Mouse (Mus musculus): ENCODE results near the gene Elp5.
"Not testable (repeated sequence)": the region's sequence is repeated elsewhere in the genome, so short reads cannot be mapped to it uniquely, and the experiment has no call there.

The Elp5 gene

DNA sequence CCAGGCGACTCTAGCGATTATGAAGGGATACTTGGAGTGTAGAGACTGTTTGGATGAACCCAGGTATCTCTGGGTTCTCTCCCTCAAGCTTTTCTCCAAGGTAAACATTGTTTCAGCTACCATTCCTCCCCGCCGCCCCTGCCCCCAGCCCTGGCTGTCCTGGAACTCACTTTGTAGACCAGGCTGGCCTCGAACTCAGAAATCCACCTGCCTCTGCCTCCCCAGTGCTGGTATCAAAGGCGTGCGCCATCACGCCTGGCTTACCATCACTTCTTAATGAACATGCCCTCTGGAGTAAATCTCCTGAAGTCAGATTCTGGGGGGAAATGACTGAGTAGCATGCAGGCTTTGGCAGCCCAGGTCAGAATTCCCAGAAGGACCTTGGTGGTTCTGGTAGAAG is at the start of gene Elp5:
Gene Elp5, minus strand, starts transcription at position 293 of the 400 bp plus-strand sequence.
- no peak for DNase-seq (ENCODE audit: low spot score in 2 of 2)

DNA sequence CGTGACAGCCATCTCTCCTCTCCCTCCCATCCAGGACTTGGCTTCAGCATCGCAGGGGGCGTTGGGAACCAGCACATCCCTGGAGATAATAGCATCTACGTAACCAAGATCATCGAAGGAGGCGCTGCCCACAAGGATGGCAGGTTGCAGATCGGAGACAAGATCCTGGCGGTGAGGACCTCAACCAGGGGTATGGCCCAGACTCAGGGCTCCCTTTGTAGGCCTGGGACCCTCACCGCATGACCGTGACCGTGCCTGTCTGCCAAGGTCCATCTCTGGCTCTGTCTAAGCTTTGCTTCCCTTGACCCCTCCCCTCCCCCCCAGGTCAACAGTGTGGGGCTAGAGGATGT is 49.0 kb upstream of the Elp5 start:
- no peak for DNase-seq (ENCODE audit: low spot score in 2 of 2)

DNA sequence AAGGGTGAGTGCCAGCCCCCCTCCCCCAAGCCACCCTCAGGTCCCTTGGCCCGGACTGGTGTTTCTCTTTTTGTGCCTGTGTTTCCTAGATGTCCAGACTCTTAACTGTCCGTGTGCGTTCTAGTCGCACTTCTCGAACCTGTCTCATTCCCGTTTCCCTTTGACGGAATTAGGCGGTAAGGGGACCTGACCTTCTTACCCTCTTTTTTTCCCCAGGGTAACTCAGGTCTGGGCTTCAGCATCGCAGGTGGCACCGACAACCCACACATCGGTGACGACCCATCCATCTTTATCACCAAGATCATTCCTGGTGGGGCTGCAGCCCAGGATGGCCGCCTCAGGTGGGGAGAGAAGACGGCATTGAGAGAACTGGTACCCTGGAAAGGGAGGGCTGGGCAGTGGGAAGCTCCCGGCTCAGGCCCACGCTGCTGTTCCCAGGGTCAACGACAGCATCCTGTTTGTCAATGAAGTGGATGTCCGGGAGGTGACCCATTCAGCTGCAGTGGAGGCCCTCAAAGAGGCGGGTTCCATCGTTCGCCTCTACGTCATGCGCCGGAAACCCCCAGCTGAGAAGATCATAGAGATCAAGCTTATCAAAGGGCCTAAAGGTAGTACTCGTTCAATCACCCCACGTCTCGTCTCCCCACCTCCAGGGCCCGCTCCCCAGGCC is 48.5 kb upstream of the Elp5 start:
- no peak for DNase-seq (ENCODE audit: low spot score in 2 of 2)

DNA sequence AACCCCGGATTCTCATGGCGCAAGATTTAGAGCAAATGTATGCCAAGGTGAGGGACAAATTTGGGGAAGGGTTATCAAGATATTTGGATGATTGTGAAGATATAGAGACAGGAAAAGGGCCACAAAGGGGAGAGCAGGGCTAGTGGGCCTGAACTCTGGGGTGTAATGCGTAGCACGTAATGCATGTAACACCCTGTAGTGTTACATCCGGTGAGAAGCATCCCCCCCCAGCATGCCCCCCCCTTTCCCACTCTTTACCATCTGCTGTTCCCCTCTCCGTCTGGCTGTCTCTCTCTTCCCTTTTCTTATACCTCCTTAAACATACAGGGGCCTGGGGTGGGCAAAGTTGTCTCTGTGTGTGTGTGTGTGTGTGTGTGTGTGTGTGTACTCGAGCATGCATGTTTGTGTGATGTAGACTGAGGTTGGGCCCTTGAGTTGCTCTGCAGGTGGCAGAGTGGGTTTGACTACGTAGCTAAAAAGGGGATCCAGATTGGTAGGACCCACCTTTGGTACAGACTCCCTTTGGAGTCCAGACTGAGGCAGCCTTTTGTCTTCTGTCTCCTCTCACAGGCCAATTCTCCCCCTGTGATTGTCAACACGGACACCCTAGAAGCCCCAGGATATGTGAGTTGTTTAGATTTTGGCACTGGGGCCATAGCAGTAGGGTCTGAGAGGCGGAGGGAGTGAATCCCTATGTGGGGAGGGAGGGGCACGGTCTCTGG is 47.7 kb upstream of the Elp5 start:
- no peak for DNase-seq (ENCODE audit: low spot score in 2 of 2)

DNA sequence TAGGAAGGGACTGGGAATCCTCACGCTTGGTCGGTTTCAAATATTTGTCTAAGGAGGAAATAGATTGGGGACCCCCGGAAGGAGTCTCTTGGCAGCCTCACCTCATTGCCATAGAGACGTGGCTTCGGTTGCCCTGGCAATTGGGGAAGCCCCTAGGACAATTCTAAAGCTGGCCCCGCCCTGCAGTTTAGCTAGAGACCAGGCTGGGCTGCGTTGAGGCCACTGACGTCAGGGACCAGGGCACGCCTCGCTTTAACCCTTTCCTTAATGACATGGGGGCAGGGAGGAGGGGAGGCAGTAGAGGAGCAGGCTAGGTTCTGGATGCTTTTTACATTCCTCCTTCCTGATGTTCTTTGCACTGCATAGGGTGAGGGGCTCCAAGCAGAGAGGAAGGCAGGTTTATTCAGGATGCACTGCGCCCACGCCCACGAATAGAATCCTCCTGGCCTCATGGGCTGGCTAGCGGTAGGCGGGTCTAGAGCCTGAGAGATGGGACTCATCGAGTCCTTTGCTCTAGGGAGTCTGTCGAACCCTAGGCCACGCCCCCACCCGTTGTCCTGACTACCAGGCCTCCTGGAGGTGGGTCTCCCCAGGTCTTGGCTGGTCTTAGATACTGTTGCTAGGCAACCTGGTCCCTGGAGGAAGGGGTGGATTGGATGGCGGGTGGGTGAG is 46.9 kb upstream of the Elp5 start:
- peak; percentile 91 to 97 for DNase-seq (ENCODE audit: low spot score in 2 of 2)

DNA sequence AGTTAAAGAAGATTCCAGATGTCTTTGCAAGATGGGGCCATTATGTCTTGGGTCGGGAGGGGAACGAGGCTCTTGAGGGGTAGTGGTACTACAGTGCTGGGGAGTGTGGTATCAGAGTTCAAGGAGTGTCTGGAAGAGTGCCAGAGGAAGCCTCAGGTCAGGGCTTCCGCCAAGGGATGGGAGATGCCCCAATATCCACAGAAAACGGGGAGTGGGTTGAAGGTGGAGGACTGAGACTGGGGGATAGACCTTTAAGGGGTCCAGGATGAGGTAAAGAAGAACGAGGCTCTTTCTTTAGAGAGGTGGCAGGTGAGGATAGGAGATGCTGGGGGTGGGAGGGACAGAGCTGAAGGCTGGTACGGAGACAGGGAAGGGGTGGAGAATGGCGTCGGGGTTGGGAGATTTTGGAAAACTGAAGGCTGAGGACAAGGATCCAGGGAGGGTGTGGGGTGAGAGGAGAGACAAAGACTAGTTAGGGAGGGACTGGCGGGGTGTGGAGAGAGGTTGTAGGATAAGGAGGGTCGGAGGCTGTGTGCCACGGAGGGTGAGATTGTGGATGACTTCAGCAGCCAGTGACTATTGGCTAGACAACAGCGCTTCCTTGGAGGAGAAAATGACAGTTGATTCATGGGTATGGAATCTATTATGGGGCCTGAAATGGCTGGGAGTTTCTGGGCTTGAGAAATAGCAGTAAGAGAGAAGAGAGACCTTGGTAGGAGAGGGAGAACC is 46.2 kb upstream of the Elp5 start:
- no peak for DNase-seq (ENCODE audit: low spot score in 2 of 2)

DNA sequence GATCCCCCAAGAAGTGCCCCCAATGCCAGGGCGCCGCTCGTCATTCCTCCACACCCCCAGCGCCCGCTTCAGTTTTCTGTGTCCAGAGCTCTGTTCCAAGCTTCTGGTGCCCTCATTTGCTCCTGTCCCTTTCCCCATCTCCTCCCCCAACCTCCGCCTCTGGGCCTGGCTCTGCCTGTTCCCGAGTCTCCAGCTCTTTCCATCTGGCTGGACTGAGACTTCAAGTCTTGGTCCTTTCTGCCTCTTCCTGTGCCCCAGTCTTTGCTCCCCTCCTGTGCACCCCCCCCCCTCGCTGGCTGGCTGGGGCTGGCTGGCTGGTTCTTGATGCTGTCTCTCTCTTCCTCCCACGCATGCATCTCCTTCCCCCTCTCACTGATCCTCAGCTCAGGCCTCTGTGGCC is 45.1 kb upstream of the Elp5 start:
- DNase-seq (ENCODE audit: low spot score in 2 of 2): no peak

DNA sequence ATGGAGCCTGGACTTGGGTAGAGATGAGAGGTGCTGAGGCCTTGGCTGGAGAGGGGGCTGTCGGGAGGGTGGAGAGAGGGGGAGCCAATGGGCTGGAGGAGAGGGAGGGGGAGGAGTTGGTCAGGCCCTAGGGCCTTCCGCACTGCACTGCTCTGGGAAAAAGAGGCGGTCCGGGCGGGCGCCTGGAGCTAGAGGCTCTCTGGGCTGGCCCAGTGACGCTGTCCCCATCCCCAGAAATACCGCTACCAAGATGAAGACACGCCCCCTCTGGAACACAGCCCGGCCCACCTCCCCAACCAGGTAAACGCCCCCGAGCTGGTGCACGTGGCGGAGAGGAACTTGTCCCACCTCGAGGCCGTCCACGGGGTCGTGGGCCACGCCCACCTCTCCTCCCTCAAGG is 44.4 kb upstream of the Elp5 start:
- DNase-seq (ENCODE audit: low spot score in 2 of 2): no peak

DNA sequence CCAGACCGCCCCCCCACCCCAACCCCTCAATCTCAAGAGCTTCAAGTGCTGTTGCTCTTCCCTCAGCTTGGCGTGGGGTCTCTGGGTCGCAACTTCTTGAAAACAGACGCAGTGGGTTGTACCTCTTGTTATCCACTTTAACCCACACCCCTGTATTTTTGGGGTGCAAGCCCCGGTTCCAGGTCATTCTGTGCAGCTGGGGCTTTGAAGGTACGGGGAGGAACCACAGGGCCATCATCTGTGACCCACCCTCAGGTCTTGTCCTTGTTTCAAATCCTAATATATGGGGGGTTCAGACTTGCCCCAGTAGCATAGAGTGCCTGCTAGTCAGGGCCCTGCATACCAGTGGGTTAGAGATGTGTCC is 41.8 kb upstream of the Elp5 start:
- no peak for DNase-seq (ENCODE audit: low spot score in 2 of 2)

DNA sequence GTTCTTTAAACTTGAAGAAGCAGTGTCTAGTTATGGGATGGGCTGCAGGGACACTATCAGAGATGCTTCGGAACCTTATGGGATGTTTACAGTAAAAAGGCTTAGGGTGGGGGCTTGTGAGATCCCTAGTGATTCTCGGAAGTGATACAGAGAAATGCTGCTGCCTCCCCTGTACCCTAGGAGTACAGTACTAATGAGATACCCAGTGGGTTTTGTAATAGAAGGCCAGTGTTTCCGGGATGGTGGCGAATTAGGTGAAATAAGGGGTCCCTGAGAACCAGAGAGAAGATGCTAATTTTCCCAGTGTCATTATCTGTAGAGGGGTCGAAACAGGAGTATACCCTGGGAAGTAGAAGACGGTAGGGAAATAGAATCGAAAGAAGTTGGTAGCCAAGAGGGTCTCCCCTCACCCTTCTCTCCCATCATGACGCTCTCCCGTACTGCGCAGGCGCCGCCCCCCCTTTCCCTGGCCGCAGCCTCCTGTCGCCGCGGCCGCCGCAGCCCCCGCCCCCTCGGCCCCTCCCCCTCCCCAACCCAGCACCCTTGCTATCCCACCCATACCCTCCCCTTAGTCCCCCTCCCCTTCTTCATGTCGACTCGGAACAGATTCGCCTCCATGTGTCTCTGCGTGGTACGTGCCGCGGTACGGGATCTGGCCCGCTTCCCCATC is 41.3 kb upstream of the Elp5 start:
- no peak for DNase-seq (ENCODE audit: low spot score in 2 of 2)

DNA sequence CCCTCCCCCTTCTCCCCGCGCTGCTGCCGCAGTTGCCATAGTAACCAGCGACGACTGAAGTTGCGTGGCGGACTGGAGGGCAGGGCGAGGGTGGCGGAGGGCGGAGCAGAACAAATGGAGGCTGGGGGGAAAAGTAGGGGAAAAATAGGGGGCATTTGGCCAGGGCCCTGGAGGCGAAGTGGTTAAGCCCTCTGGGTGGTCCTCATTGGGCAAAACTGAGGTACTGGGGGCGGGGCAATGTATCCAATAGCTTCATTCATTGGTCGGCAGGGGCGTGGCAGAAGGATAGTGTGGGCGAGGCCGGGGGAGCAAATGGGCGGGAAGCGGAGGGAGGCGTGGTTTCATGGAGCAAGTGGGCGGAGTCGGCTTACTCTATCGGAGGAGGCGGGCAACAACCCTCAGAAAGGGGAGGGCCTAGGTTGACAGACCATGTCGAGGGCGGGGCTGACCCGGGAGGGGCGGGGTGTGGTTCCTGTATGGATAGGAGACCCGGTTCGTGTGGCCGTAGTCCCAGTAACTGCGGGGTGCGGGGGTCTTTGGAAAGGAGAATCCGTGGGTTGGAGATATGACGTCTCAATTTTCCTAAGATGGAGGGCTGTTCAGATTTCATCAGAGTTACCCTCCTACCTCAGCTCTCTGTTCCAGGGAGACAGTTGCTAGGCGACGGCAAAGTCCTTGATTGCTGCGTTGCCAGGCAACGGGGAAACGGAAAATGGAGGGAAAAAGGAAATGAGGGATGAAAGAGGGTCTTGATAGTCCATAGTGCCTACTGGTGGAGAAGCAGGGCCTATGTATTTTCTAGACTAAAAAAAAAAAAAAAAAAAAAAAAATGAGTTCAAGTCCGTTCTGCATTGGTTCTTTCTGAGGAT is 39.2 kb upstream of the Elp5 start:
- DNase-seq (ENCODE audit: low spot score in 2 of 2): peak; percentile 98

DNA sequence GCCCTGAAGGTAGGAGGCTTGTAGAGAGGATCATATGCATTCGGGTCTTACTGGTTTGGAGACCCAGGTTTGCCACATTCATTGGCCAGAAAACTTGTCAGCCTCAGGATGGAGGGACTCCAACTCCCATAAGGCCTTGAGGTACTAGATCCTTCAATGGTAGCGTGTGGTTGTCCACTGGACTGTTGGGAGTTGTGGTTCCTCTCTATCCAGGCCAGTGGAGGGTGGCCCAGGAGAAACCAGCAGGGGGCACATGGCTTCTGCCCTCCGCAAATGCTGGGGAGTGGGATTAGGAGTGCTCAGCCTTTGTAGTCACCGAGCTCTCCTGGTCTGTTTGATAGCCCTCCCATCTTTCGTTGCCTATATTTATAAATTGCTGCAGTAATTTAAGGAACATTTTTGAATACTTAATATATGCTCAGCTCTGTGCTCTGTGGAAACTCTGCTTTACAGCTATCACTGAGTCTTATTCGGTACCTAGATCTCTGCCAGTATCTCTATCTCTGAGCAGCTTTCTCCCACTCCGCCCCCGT is 38.5 kb upstream of the Elp5 start:
- DNase-seq (ENCODE audit: low spot score in 2 of 2): peak; percentile 73 to 81

DNA sequence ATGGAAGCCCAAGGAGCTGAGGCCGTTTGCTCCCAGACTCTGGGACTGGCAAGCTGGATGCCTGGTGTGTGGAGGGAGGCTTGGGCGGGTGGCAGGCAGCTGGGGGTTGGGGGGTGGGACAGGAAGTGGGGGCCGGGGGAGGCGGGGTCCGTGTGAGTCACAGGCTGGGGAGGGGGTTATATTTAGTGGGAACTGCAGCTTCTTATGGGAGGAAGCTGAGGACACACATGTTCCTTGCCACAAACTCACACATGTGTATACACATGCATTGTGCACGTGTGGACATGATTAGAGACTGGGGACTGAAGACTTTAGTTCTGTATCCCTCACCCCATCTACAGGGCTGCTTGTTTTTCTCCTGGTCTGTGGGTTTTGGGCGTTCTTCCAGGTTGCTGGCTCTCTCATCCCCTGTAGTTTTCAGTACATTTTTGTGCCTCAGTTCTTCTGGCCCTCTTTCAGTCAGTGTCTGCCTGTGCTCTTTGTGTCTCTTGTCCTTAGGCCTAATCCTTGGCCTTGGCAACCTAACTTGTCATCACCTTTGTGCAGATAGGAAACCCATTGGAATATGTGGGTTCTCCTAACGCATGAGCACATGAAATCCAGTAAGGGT is 37.8 kb upstream of the Elp5 start:
- no peak for DNase-seq (ENCODE audit: low spot score in 2 of 2)

DNA sequence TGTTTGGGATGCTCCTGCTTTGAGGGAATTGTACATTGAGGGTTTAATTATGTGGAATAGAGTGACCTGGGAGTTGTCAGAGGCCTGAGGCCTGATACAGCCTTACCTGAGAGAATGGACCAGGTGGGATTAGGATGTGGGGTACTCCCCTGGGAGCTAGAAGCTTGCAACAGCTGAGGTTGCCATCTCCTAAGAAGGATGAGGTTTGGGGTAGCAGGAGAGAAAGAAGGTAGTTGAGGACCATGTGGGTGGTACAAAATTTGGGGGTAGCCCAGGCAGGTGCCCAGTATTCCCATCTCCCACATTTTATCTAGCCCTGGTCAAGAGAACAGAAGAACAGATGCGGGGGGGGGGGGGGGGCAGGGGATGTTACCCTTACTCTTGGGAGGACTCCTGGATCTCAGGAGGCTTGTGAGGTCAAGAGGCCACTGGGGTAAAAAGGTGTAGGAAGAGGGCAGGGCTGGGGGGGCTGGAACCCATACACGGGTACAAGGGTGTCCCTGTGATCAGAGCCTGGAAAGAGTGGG is 37.2 kb upstream of the Elp5 start:
- DNase-seq (ENCODE audit: low spot score in 2 of 2): no peak

DNA sequence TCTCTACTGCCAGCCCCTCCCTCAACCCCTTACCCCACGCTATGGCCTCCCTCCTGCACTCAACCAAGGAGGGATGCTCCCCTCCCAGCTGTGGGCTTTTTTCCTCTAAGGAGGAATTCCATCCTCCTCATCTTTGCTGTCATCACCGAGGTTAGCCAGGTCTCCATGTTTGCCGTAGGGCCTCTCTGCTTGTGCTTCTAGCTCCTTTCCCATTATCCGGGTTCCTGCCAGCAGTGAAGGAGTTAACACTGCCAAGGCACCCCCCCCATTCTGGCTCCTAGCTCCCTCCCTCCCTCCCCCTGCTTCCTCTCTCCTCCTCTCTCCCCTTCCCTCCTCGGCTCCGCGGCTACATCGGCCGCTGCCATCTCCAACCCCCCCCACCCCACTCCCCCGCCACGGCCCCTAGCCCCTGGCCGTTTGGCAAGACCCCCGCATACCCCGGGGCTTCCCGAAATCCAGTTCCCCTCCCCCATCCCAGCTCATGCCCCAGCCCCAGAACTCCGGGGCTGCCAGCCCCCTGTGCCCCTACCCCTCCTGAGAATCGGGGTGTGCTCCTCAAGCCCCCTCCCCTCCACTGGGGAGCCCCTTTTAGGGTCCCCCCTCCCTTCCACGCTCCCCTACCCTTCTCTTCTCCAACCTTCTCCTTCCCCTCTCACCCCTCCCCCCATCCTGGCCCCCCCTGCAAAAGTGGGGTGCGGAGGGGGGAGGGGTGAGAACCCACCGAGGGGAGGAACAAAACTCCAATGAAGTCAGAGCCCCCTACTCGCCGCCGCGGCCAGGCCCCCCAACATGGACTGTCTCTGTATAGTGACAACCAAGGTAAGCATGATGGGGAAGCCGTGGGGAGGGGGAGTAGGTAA is 36.0 kb upstream of the Elp5 start:
- peak in 1 of 2 experiments; percentile 71 for DNase-seq (ENCODE audit: low spot score in 2 of 2)

DNA sequence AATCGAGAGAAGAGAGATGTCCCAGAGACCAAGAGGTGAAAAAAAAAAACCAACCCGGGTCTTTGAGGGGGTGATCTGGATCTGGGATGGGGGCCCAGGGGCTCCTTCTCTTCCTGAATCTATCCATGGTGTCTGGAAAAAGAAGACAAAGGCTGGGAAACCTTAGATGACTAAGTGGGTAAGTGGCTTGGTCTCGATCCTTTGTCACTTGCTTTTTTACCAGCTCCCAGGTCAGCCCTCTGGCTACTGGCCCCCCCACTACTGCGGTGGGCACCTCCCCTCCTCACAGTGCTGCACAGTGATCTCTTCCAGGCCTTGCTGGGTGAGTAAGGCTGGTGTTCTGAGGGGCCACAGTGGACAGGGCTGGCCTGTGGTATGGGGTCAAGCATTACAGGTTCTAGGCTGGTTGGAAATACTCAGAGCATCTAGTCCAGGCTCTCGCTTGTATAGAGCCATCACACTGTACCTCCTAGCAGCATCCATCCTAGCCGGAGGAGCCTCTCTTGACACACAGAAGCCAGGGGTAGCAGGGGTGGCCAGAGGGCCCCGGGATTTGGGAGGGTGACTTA is 35.0 kb upstream of the Elp5 start:
- no peak for DNase-seq (ENCODE audit: low spot score in 2 of 2)

DNA sequence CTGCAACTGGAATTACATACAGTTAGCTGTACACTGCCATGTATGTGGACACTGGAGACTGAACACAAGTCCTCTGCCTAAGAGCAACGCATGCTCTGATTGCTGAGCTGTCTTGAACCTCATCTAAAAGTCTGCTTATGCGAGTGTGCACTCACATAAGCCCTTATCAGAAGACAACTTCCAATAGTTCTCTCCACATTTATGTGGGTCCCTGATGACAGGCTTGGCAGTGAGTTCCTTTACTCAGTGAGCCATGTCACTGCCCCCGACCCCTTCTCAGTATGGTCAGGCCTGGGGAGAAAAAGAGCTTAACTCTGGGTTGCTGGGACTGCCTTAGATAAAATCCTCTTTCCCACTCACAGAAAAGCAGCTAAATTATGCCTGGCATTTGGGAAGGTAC is 34.4 kb upstream of the Elp5 start, which contains the start of gene Dlg4:
Gene Dlg4, plus strand, starts transcription at position 274 of the 400 bp plus-strand sequence.
- no peak for DNase-seq (ENCODE audit: low spot score in 2 of 2)

DNA sequence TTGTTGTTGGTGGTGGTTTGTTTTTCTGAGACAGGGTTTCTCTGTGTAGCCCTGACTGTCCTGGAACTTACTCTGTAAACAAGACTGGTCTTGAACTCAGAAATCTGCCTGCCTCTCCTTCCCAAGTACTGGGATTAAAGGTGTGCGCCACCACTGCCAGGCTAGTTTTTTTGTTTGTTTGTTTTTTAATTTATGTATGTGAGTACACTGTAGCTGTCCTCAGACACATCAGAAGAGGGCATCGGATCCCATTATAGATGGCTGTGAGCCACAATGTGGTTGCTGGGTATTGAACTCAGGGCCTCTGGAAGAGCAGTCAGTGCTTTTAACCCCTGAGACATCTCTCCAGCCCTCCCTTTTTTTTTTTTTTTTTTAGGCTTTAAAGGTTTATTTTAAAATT is 33.9 kb upstream of the Elp5 start:
- DNase-seq (ENCODE audit: low spot score in 2 of 2): not testable (repeated sequence)

DNA sequence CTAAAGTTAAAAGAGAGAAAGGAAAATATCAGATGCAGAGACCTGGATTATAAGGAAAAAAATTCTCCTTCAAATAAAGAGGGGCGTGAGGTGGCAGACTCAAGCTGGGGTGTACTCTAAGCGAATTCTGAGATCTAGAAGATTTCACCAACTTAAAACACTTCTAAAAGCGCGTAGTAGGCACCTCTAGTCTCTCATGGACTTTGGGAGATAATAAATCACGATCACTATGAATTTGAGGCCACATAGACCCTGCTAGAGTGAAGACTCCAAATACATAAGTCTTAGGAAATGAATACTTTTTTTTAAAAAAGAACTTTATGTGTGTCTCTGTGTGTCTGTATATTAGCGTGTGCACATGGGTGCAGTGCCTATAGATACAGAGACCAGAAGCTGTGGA is 33.4 kb upstream of the Elp5 start:
- DNase-seq (ENCODE audit: low spot score in 2 of 2): no peak

All from frontal cortex, postnatal 10 days (tissue).